Mouse (Mus musculus) mouse embryonic stem cell (cell line): ENCODE results near the gene Gpr142.

ENCODE experiments used
- in situ Hi-C, 2 experiments: fragments of 300-500 bp; cut with MboI; formaldehyde crosslinking; loops; 1 replicate in 1 of 2; 3 replicates in 1 of 2; pipeline ENCODE4 v1.14.3; 2019 to 2020; ENCODE audit warnings: low sequenced_read_pairs in 2 of 2, low pct_unique_long_range_greater_than_20kb in 1 of 2, mixed read lengths in 1 of 2; ENCODE audit not compliant: unreplicated experiment in 1 of 2

The Gpr142 gene

DNA sequence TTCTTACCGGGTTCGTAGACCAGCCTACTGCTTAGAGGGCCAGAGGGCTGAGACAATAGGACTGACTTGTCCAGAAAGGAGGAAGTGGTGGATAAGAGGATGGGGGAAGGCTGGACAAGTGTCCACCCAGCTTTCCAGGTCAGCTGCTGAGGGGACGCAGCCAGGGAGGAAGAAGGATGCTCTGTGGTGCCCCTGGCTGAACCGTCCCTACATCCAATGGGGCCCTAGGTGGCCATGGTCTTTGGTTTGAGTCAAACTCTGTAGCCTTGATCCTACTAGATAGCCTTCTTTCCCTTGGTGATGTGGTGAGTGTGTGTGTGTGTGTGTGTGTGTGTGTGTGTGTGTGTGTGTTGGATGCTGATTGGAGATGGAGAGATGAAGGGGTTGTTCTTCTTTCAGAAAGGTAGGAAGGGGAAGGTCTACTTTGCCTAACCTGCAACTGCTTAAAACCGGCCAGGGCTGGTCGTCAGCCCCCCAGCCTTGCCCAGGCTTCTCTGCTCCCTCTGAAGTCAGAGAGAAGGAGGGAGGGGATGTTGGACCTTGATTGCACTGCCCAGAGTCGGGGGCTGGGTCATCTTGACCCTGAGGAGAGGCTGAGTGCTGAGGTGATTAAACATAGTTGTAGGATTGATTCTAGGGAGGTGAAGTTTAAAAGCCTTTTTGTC lies 54.6 kb downstream of the Gpr142 start:
- in situ Hi-C loops, result no loop called here

GRCm38 (mm10) chr11:114854581-114854980 lies 55.9 kb downstream of the Gpr142 start:
- in situ Hi-C loops, result no loop called here

DNA sequence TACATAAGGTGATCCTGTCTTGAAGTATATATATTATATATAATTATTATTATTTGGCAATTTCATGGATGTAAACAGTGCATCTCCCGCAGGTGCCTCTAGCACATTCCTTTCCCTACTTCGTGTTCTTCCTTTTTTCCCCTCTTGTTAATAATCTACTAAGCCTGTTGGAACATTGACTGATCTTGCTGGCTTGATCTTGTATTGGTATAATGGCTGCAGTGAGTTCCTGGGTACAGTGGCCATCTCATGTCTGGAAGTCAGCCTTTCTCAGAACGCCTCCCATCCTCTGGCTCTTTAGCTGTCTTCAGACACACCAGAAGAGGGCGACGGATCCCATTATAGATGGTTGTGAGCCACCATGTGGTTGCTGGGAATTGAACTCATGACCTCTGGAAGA lies 57.4 kb downstream of the Gpr142 start:
- in situ Hi-C loops, result loop anchor here in 1 of 2 experiments (5.0 kb wide), 1 partner anchor 39 kb away; no protein-coding TSS in a partner anchor
